Mouse (Mus musculus) G1E (cell line): Measurements from ENCODE around the gene Ednrb. TPM values are rescaled to one million over a fixed set of nuclear protein-coding genes. Genes with fewer than 3 reads are reported as not detected.

Experiments used
- ATAC-seq: 2 replicates; pipeline ENCODE4 v1.8.0; 2016; ENCODE audit warnings: mild to moderate bottlenecking; ENCODE audit not compliant: insufficient number of reproducible peaks, poor library complexity, low FRiP score, severe bottlenecking; ENCODE audit errors: extremely low read depth
- DNase-seq: peaks from one replicate; pipeline ENCODE4 v3.0.0; 2012; ENCODE audit warnings: low spot score
- H3K27me3 ChIP-seq: 2 replicates; pipeline ENCODE4 v1.6.1; 2012; ENCODE audit warnings: mild to moderate bottlenecking, low read length, inconsistent platforms; ENCODE audit not compliant: insufficient read depth
- H3K36me3 ChIP-seq: replicated peaks from 2 replicates; pipeline ENCODE3; 2012; ENCODE audit warnings: mild to moderate bottlenecking, inconsistent platforms
- H3K4me1 ChIP-seq: 2 replicates; pipeline ENCODE4 v1.6.1; 2012; ENCODE audit warnings: low read depth, low read length, inconsistent platforms, mixed read lengths; ENCODE audit not compliant: insufficient read depth
- H3K4me3 ChIP-seq: 2 replicates; pipeline ENCODE4 v1.5.1; 2012; ENCODE audit warnings: low read depth, mild to moderate bottlenecking, inconsistent platforms, low read length, moderate library complexity, mixed read lengths
- H3K9me3 ChIP-seq: replicated peaks from 2 replicates; pipeline ENCODE4 v1.6.1; 2012; ENCODE audit warnings: inconsistent platforms
- CTCF ChIP-seq: IDR thresholded peaks from 2 replicates; pipeline ENCODE4 v1.5.1; 2012; ENCODE audit warnings: low read depth, low read length, inconsistent platforms, mixed read lengths
- GATA1 ChIP-seq: IDR thresholded peaks from 2 replicates; pipeline ENCODE4 v1.6.1; 2012; ENCODE audit warnings: borderline replicate concordance, low read length, inconsistent platforms, mixed read lengths
- GATA2 ChIP-seq: IDR thresholded peaks from 2 replicates; pipeline ENCODE4 v1.6.1; 2012; ENCODE audit warnings: low read depth, low read length, inconsistent platforms, borderline replicate concordance
- POLR2AphosphoS5 ChIP-seq: IDR thresholded peaks from 2 replicates; pipeline ENCODE4 v1.6.1; 2012; ENCODE audit warnings: low read depth, low read length, inconsistent platforms; ENCODE audit not compliant: insufficient replicate concordance
- TAL1 ChIP-seq: conservative IDR thresholded peaks from 2 replicates; pipeline ENCODE4 v1.6.1; 2012; ENCODE audit warnings: low read depth, low read length, inconsistent platforms, mixed read lengths
- polyA plus RNA-seq: library from polyadenylated mRNA; stranded (reverse); fragments of >175 nt; gene quantifications from 2 replicates; pipeline ENCODE4 v1.2.3, GENCODE M21; 2012
- total RNA-seq, 2 experiments: library from RNA; stranded (forward) in 1 of 2; stranded (reverse) in 1 of 2; fragments of 200-1000 nt in 1 of 2; fragments of >200 nt in 1 of 2; fragmentation: Nextera tagmentation in 1 of 2; gene quantifications; 2 replicates each; pipeline ENCODE4 v1.2.3; 2014 to 2017

Gene Ednrb
- total and polyA plus RNA-seq, 3 experiments = 0.05 TPM; not detected in 2

DNA sequence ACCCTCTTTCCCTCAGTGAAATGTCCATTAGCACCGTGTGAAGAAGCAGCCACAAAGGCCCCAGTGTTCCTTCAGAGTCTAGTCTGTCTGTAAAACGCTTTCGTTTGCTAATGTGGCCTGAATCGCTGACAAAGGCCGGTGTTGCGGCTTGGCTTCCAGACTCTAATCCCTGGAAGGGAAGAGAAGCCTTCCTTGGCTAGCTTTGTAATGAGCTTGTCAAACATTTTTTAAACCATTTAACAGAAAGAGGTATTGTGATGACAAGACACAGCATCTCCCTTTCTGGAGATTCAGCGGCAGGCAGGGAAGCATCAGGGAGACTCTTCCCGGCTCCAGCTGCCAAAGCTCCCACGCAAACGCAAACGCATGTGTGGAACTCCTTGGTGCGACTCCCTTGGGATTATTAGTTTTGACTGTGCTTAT lies 66.2 kb downstream of the Ednrb start:
- DNase-seq = no peak
- ATAC-seq = no peak
- peaks cover 49% of the 10 kb centered on the region for H3K9me3 ChIP-seq
- H3K36me3 ChIP-seq = no peaks in the 10 kb centered on the region
- TF ChIP-seq GATA2 (no peak), POLR2AphosphoS5 (no peak)
- no peaks in the 10 kb centered on the region for H3K27me3 ChIP-seq
- no peaks in the 10 kb centered on the region for H3K4me1 ChIP-seq
- no peak overlapping the region for H3K4me3 ChIP-seq

DNA sequence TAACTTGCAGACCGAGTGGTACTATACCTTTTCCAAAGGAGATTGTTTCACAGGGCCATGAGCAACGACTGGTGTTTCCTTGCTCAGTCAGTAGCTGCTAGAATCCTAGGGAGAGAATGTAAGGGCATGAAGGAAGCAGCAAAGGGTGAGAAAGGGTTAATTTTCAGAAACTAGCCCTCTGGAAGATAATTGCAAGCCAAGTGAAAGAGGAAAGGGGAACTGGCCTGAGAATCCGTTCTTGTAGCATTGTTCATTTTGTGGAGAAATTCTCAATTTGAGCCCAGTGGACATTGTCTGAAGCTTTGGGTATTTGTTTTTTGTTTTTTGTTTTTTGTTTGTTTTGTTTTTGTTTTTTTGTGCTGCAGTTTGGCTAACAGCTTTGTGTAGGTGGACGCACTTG lies 66.8 kb downstream of the Ednrb start:
- ATAC-seq = no peak
- H3K27me3 ChIP-seq = no peaks in the 10 kb centered on the region
- TF ChIP-seq GATA2 (no peak), TAL1 (no peak), CTCF (no peak), GATA1 (no peak), POLR2AphosphoS5 (no peak)

DNA sequence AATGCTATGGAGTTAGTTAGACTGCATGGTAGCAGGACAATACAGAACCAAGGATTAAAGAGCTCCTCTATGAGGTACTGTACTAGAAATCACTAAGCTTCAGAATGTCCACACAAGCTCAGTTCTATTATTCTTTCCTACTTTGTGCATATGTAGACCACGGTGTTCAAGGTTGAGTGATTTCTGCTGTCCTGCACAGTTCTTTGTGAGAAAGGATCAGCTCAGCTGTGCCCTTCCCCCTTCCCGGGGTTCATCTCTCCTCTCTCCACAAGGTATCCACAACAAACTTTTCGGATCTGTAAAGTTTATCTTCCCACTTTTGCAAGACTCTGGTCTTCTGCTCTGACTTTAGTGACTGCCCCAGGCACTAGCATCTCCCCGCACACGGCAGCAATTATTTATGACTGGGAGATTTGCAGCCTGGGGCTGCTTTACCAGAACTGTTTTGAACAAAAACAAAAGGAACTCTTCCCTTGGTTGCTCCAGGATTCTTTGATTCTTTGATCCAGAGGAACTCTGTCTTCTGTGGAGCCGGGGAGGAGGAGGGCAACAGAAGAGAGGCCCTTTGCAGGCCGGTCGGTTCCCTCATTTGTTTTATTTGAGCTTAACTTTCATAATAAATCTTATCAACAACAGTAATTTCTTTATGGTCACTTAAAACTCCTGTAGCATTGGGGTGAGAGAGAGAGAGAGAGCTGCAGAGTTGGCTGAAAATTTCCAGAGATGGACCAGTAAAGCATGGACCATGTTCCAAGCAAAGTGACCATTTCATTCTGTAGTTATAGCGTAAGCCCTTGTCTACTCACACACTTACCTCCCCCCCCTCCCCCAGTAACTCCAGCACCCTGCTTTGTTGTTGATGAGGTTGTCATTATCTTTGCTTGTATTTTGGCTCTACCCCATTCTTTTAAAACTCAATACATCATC lies 74.6 kb downstream of the Ednrb start:
- ATAC-seq = no peak
- DNase-seq = no peak
- Histone ChIP-seq H3K27me3 (no peaks in the 10 kb centered on the region), H3K36me3 (no peaks in the 10 kb centered on the region), H3K9me3 (peaks cover 52% of the 10 kb centered on the region), H3K4me3 (no peak overlapping the region), H3K4me1 (no peaks in the 10 kb centered on the region)
- TF ChIP-seq CTCF = no peak
- no peak for TF ChIP-seq GATA1
- TF ChIP-seq TAL1 = no peak
- no peak for TF ChIP-seq GATA2
- no peak for TF ChIP-seq POLR2AphosphoS5

More for the DNA sequence above, 66.8 kb downstream of the Ednrb start:
- Histone ChIP-seq H3K4me3 (no peak overlapping the region), H3K9me3 (peaks cover 46% of the 10 kb centered on the region), H3K4me1 (no peaks in the 10 kb centered on the region), H3K36me3 (no peaks in the 10 kb centered on the region)
- DNase-seq = no peak

DNA sequence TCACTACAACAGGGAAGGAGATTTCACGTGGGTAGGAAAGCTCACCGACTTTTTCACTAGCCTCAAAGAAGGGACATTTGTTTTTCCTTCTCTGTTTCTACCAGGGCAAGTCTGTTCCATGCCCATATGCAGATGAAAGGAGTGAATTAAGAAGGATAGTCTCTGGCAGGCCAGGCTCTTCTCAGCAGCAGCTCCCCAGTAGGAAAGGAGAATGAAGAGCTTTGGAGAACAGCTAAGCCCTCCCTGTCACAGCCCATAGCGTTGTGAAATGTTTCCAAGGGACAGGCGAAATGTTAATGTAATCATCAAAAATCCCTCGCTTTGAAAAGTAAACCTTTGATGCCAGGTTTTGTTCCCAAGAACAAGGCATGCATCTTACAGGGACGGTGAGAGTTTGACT lies 76.7 kb downstream of the Ednrb start:
- Histone ChIP-seq H3K4me3 (no peak overlapping the region), H3K36me3 (no peaks in the 10 kb centered on the region), H3K9me3 (peaks cover 48% of the 10 kb centered on the region), H3K4me1 (no peaks in the 10 kb centered on the region), H3K27me3 (no peaks in the 10 kb centered on the region)
- no peak for ATAC-seq
- no peak for DNase-seq
- no peak for TF ChIP-seq GATA2
- no peak for TF ChIP-seq POLR2AphosphoS5
- TF ChIP-seq CTCF = no peak
- no peak for TF ChIP-seq TAL1
- no peak for TF ChIP-seq GATA1

Other genes starting within 250 kb of the Ednrb start
- gene Slain1, start 194.2 kb downstream of the Ednrb start, total RNA-seq (2014; fragmentation: Nextera tagmentation) = not detected in 2 replicates
- gene Slain1, start 194.2 kb downstream of the Ednrb start, total RNA-seq (2017) = 0.11 TPM in 1 of 2 replicates, not detected in the other
- gene Slain1, start 194.2 kb downstream of the Ednrb start, polyA plus RNA-seq = not detected in 2 replicates